In genomic region chr8:46842676-46843181, GRCm38 (mm10) we compare ENCODE assay signal across 7 mouse cellular contexts.
DNase-seq lines count a peak whose midpoint lies in the region; ATAC-seq and TF ChIP-seq lines count a peak whose summit lies in the region.

No protein-coding gene starts in this region.

- ATAC-seq in liver, postnatal 0 days = peak; percentile 44; the same call in 1 of the 2 replicates
- no peak for ATAC-seq in stomach, embryonic 15.5 days (ENCODE audit: insufficient read depth, low FRiP score, low read depth)

- H3K9ac ChIP-seq in liver, postnatal 0 days (replicated peaks) = peak overlapping the region; percentile 18; the same call in 1 of the 2 replicates
- H3K9ac ChIP-seq in stomach, embryonic 15.5 days = no peak overlapping the region

- no peak for TF ChIP-seq EP300 in liver, postnatal 0 days (IDR thresholded peaks at IDR 0.05; ENCODE audit: low read depth)

- TF ChIP-seq CTCF in spleen, adult 2 months (IDR thresholded peaks at IDR 0.05; ENCODE audit: extremely low read depth, insufficient read depth, insufficient read length, insufficient replicate concordance) = no peak
- TF ChIP-seq CTCF in liver, postnatal 0 days (IDR thresholded peaks at IDR 0.05; ENCODE audit: low read depth) = no peak

- no peak for TF ChIP-seq POLR2A in spleen, adult 2 months (IDR thresholded peaks at IDR 0.05; ENCODE audit: low read depth, low read length)

- peak overlapping the region; percentile 30 for H3K4me2 ChIP-seq in liver, postnatal 0 days (ENCODE audit: low read depth, low read length)
- H3K4me2 ChIP-seq in stomach, embryonic 15.5 days = peak overlapping the region; percentile 19; the same call in 1 of the 2 replicates

- 13% methylated on average over 5 of the region's 5 CpGs for WGBS in spleen, adult 2 months
- 16% methylated on average over 5 of the region's 5 CpGs for WGBS in liver, postnatal 0 days (ENCODE audit: insufficient replicate concordance)
- 31% methylated on average over 5 of the region's 5 CpGs for WGBS in stomach, embryonic 15.5 days

- H3K9me3 ChIP-seq in liver, postnatal 0 days (ENCODE audit: low read length) = no peaks in the 10 kb centered on the region
- H3K9me3 ChIP-seq in stomach, embryonic 15.5 days = no peaks in the 10 kb centered on the region

- DNase-seq in spleen, adult 2 months (ENCODE audit: low read depth in 1 of 2, low spot score in 2 of 2) = no peak
- DNase-seq in spleen, adult 12 weeks (ENCODE audit: low spot score) = no peak
- peak; percentile 62 for DNase-seq in fibroblast of lung, adult 2 months (ENCODE audit: low read depth)
- DNase-seq in heart, postnatal 4 days = peak; percentile 66
- peak; percentile 48 for DNase-seq in liver, postnatal 0 days
- no peak for DNase-seq in T-cell, adult 2 months (ENCODE audit: low spot score)

- no peaks in the 10 kb centered on the region for H3K27me3 ChIP-seq in spleen, adult 2 months (ENCODE audit: control insufficient read depth, insufficient read depth, low read length)
- no peaks in the 10 kb centered on the region for H3K27me3 ChIP-seq in liver, postnatal 0 days (ENCODE audit: insufficient read depth, low read length)
- no peaks in the 10 kb centered on the region for H3K27me3 ChIP-seq in stomach, embryonic 15.5 days (replicated peaks)

- no peak overlapping the region for H3K4me3 ChIP-seq in spleen, adult 2 months (ENCODE audit: extremely low read depth, insufficient read depth, insufficient read length)
- no peak overlapping the region for H3K4me3 ChIP-seq in liver, postnatal 0 days (ENCODE audit: low read depth, low read length)
- no peak overlapping the region for H3K4me3 ChIP-seq in stomach, embryonic 15.5 days (replicated peaks)

- peak overlapping the region; percentile 73 for H3K27ac ChIP-seq in spleen, adult 2 months (ENCODE audit: insufficient read depth, low read length)
- H3K27ac ChIP-seq in liver, postnatal 0 days (ENCODE audit: low read depth) = peak overlapping the region; percentile 89
- peak overlapping the region; percentile 82 for H3K27ac ChIP-seq in stomach, embryonic 15.5 days

- H3K36me3 ChIP-seq in spleen, adult 2 months (ENCODE audit: control insufficient read depth, insufficient read depth, low read length) = peaks cover 25% of the 10 kb centered on the region
- H3K36me3 ChIP-seq in liver, postnatal 0 days (replicated peaks; ENCODE audit: insufficient read depth, low read length) = peaks cover 40% of the 10 kb centered on the region
- H3K36me3 ChIP-seq in stomach, embryonic 15.5 days = peaks cover 13% of the 10 kb centered on the region

- peaks cover 46% of the 10 kb centered on the region for H3K4me1 ChIP-seq in spleen, adult 2 months (ENCODE audit: control insufficient read depth, insufficient read depth, insufficient read length)
- peaks cover 40% of the 10 kb centered on the region for H3K4me1 ChIP-seq in liver, postnatal 0 days (ENCODE audit: insufficient read depth)
- H3K4me1 ChIP-seq in stomach, embryonic 15.5 days = peaks cover 12% of the 10 kb centered on the region; the same call in 1 of the 2 replicates

Comparison
In these comparisons a context has a peak if more than half of its experiments do, and no peak if none do; other contexts are left out.
1. DNase-seq: peak in fibroblast of lung, adult 2 months (single experiment), heart, postnatal 4 days (single experiment) and liver, postnatal 0 days (single experiment); none in spleen, adult 2 months (0 of 2), spleen, adult 12 weeks (single experiment) and T-cell, adult 2 months (single experiment).
2. Peak in every context shown above with its lines, with median percentiles within 50 percentile points of each other: H3K27ac ChIP-seq.